Mouse (Mus musculus): Measurements from ENCODE around the gene Itsn2. TPM values are rescaled to one million over a fixed set of nuclear protein-coding genes. Genes with fewer than 3 reads are reported as not detected.
"Not testable (repeated sequence)": the region's sequence is repeated elsewhere in the genome, so short reads cannot be mapped to it uniquely, and the experiment has no call there.

Gene Itsn2
- polyA plus RNA-seq, 1 experiment from 2014 or later: 32.6 TPM

DNA sequence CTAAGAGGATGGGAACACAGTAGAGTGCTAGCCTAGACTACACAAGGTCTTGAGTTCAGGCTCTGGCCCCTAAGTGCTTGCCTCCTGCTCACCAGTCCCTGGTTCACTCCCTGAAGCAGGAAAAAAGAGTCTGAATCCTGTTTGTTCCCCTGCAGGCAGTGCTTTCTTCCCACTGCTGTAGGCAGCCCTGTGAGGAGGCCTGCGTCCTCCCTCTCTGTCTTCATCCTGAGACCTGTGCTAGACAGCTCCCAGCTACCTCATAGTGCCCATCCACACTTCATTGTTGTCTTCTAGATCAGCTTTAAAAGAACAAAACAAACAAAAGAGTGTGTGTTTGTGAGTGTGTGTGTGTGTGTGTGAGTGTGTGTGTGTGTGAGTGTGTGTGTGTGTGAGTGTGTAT, 102.1 kb downstream of the Itsn2 start:
- WGBS: 86% methylated on average over 1 of the region's 1 CpGs
- Histone ChIP-seq H3K36me3 (peaks cover 22% of the 10 kb centered on the region), H3K4me3 (no peak overlapping the region), H3K27ac (no peak overlapping the region), H3K9me3 (no peaks in the 10 kb centered on the region), H3K27me3 (ENCODE audit: insufficient read depth, poor library complexity, severe bottlenecking) (no peaks in the 10 kb centered on the region), H3K4me1 (peaks cover 5% of the 10 kb centered on the region)
- peak; percentile 55 for DNase-seq (ENCODE audit: low spot score)

DNA sequence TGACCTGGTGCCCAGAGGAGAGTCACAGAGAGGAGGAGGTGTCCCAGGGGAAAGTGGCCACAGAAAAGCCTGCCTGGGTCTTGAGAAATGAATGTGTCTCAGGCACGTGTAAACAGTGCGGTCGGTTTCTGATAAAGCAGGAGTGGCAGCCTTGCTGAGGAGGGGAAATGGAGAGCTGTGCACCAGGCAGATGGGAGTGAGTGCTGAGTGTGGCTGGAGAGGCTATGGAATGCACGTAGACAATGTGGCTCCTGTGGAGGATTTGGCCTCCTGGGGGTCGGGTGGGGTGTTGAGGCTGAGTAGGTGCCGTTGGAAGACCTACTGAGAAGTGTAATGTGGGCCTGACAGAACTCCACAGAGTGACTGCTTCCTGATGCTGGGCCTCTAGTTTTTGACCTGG, 113.2 kb downstream of the Itsn2 start:
- H3K9me3 ChIP-seq; H3K4me3 ChIP-seq; H3K27ac ChIP-seq; H3K27me3 ChIP-seq (ENCODE audit: insufficient read depth, poor library complexity, severe bottlenecking): not testable (repeated sequence)
- Histone ChIP-seq H3K4me1 (peaks cover 17% of the 10 kb centered on the region), H3K36me3 (peaks cover 60% of the 10 kb centered on the region)
- 36% methylated on average over 6 of the region's 6 CpGs for WGBS
- peak; percentile 75 for DNase-seq (ENCODE audit: low spot score)

DNA sequence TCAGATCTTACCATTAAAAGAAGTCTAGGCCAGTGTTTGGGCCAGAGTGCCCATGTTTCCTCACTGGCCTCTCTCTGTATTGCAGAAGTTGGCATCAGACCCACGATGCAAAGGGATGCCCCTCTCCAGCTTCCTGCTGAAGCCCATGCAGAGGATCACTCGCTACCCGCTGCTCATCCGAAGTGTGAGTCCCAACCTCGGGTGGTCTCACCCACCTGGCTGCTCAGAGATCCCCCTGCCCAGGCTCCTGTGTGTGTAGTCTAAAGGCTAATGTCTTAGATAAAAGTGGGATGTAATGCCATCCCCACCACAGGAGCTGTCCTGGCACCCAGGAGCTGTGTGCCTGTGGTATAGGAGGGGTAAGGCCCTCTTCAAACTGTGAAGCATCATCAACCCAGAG, 113.7 kb downstream of the Itsn2 start:
- H3K27ac ChIP-seq: no peak overlapping the region
- DNase-seq (ENCODE audit: low spot score): peak; percentile 54
- WGBS: 82% methylated on average over 5 of the region's 5 CpGs
- H3K9me3 ChIP-seq: no peaks in the 10 kb centered on the region
- H3K27me3 ChIP-seq (ENCODE audit: insufficient read depth, poor library complexity, severe bottlenecking): no peaks in the 10 kb centered on the region
- H3K36me3 ChIP-seq: peaks cover 56% of the 10 kb centered on the region
- H3K4me1 ChIP-seq: peaks cover 17% of the 10 kb centered on the region
- H3K4me3 ChIP-seq: no peak overlapping the region

DNA sequence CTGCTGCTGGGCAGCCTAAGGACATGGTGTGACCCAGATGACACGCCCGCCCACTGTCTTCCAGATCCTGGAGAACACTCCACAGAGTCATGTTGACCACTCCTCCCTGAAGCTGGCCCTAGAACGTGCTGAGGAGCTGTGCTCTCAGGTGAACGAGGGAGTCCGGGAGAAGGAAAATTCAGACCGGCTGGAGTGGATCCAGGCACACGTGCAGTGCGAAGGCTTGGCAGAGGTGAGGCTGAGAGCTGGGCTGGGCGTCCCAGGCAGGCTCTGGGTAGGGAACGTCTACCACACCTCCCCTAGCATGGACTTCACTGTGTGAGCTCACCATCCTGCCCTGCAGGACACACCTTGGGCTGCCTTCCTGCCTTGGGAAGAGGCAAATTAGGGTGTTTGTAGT, 114.5 kb downstream of the Itsn2 start:
- H3K9me3 ChIP-seq: no peaks in the 10 kb centered on the region
- WGBS: 83% methylated on average over 10 of the region's 10 CpGs
- H3K4me3 ChIP-seq: no peak overlapping the region
- peaks cover 51% of the 10 kb centered on the region for H3K36me3 ChIP-seq
- no peaks in the 10 kb centered on the region for H3K27me3 ChIP-seq (ENCODE audit: insufficient read depth, poor library complexity, severe bottlenecking)
- H3K27ac ChIP-seq: peak overlapping the region; percentile 18; the same call in 1 of the 2 replicates
- DNase-seq (ENCODE audit: low spot score): peak; percentile 39
- peaks cover 17% of the 10 kb centered on the region for H3K4me1 ChIP-seq

DNA sequence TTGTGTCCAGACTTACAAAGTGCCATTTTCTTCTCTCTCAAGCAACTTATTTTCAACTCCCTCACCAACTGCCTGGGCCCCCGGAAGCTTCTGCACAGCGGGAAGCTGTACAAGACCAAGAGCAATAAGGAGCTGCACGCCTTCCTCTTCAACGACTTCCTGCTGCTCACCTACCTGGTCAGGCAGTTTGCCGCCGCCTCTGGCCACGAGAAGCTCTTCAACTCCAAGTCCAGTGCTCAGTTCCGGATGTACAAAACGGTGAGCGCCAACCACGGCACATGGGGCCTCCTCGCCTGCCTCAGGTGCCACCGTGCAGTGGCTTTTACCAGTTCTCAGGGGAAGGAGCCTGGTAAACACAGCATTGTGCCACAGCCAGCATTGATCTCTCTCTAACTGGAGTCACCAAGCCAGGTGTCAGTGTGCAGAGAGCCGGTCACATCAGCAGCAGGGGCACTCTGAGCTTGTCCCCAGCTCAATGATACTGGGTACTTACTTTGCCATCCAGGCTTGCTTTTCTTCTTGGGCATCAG, 115.1 kb downstream of the Itsn2 start:
- H3K27me3 ChIP-seq (ENCODE audit: insufficient read depth, poor library complexity, severe bottlenecking): no peaks in the 10 kb centered on the region
- DNase-seq (ENCODE audit: low spot score): peak; percentile 65
- peaks cover 17% of the 10 kb centered on the region for H3K4me1 ChIP-seq
- peaks cover 53% of the 10 kb centered on the region for H3K36me3 ChIP-seq
- 91% methylated on average over 14 of the region's 14 CpGs for WGBS
- H3K4me3 ChIP-seq: no peak overlapping the region
- no peaks in the 10 kb centered on the region for H3K9me3 ChIP-seq
- H3K27ac ChIP-seq: no peak overlapping the region

DNA sequence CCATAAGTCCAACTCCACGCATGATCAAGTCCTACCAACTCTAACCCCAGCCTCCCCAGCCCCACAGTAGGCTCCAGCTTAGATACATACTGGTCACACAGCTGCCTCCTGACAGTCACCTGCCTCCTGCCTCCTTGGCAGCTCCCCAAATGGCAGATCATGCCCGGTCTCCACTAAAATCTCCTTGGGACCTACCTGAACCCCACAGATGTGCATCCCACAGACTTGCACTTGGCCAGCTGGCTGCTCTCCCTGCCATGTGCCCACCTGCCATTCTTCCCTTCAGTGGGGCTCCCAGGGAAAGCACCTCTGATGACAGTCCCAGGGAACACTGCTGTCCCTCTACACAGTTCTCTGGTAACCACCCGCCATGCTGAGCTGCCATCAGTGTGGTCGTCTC, 115.9 kb downstream of the Itsn2 start:
- DNase-seq (ENCODE audit: low spot score): no peak
- 71% methylated on average over 4 of the region's 4 CpGs for WGBS
- no peaks in the 10 kb centered on the region for H3K9me3 ChIP-seq
- peaks cover 17% of the 10 kb centered on the region for H3K4me1 ChIP-seq
- H3K4me3 ChIP-seq: no peak overlapping the region
- peaks cover 58% of the 10 kb centered on the region for H3K36me3 ChIP-seq
- no peak overlapping the region for H3K27ac ChIP-seq
- no peaks in the 10 kb centered on the region for H3K27me3 ChIP-seq (ENCODE audit: insufficient read depth, poor library complexity, severe bottlenecking)

DNA sequence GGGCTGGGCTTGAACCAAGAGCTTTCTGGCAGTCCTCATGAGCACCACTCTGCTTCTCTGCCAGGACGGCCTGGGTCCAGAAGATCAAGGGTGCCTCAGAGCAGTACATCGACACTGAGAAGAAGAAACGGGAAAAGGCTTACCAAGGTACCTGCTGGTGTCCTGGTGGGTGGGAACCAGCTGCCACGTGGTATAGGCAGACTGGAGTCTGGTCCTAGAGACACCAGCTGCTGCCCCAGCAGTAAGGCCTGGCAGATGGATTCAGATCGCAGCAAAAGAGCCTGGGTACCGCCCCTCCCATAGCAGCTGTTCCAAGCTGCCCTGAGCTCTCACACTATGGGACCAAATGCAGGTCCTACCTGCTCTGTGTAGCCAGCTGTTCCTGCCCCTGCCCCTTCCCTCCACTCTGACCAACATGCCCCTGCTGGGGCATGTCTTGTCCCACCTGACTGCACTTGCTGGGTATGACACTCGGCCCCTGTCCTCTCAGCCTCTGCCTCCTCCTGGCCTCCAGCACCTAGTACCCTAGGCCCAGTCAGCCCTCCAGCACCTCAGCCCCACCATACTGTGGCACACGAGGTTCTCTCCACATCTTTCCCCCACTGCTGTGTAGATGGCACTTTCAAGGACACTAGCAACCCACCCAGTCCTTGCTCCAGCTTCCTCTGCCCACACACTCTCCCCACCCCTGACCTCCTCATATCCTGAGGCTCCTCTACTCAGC, 116.6 kb downstream of the Itsn2 start:
- Histone ChIP-seq H3K27ac (no peak overlapping the region), H3K9me3 (no peaks in the 10 kb centered on the region), H3K4me1 (peaks cover 17% of the 10 kb centered on the region), H3K36me3 (peaks cover 59% of the 10 kb centered on the region), H3K4me3 (no peak overlapping the region), H3K27me3 (ENCODE audit: insufficient read depth, poor library complexity, severe bottlenecking) (no peaks in the 10 kb centered on the region)
- WGBS: 65% methylated on average over 8 of the region's 8 CpGs
- peak; percentile 62 for DNase-seq (ENCODE audit: low spot score)

DNA sequence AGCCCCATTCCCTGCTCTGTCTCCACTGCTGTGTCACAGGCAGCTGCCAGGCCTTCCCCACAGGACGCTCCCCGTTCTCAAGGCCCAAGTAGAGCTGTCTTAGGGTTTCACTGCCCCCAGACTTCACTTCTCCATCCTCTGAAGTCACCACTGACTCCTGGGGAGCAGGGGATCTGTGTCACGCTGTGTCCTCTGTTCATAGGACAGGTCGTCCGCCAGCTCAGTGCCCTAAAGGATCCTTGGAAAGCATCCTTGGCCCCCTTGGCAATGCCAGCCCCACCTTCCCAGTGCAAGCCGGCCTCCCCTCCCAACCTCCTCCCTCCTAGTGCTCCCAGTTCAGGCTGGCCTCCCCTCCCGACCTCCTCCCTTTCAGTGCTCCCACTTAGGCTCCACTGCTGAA, 117.5 kb downstream of the Itsn2 start:
- WGBS: 89% methylated on average over 7 of the region's 7 CpGs
- Histone ChIP-seq H3K9me3 (no peaks in the 10 kb centered on the region), H3K27ac (no peak overlapping the region), H3K4me1 (peaks cover 22% of the 10 kb centered on the region), H3K4me3 (no peak overlapping the region), H3K27me3 (ENCODE audit: insufficient read depth, poor library complexity, severe bottlenecking) (no peaks in the 10 kb centered on the region), H3K36me3 (peaks cover 59% of the 10 kb centered on the region)
- DNase-seq (ENCODE audit: low spot score): peak; percentile 64

DNA sequence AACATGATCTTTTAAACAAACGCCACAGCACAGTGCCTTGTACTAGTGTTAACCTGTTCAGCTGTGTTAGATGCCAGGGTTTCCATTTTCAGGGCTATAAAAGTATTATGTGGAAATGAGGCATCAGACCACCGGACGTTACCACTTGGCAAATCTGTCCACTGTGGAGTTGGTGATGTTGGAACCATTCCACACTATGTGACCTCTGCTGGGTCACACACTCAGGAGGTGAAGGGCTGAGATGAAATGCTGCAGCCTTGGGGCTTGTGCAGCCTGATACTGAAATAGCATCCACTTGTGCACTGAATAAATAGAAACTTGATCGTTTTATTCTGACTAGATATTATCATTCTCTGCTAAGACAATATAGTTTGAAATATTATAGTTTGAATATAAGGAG, 120.9 kb downstream of the Itsn2 start:
- H3K27ac ChIP-seq: no peak overlapping the region
- peaks cover 23% of the 10 kb centered on the region for H3K4me1 ChIP-seq
- H3K36me3 ChIP-seq: peaks cover 39% of the 10 kb centered on the region
- no peak overlapping the region for H3K4me3 ChIP-seq
- no peaks in the 10 kb centered on the region for H3K27me3 ChIP-seq (ENCODE audit: insufficient read depth, poor library complexity, severe bottlenecking)
- no peak for DNase-seq (ENCODE audit: low spot score)
- H3K9me3 ChIP-seq: no peaks in the 10 kb centered on the region
- WGBS: 75% methylated on average over 4 of the region's 4 CpGs

DNA sequence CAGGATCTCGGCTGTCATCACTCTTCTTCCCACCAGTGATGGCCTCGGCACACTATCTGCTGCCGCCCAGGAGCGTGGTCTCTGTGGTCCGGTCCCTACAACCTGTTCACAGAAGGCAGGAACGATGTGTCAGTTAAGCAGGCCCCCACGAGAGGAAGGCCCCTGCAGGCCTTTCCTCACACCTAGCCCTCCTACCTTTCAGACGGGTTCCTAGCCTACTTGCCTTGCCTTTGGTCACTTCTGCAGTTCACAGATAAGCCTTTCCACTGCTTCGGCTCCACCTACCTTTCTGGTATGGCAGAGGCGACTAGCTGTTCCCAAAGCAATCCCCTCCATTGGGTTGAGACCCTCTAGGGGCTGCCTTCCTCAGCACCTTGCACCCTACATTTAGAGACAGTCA, 123.2 kb downstream of the Itsn2 start:
- H3K4me3 ChIP-seq: no peak overlapping the region
- peaks cover 18% of the 10 kb centered on the region for H3K36me3 ChIP-seq
- DNase-seq (ENCODE audit: low spot score): peak; percentile 80
- no peaks in the 10 kb centered on the region for H3K27me3 ChIP-seq (ENCODE audit: insufficient read depth, poor library complexity, severe bottlenecking)
- H3K4me1 ChIP-seq: peaks cover 30% of the 10 kb centered on the region
- WGBS: 44% methylated on average over 10 of the region's 10 CpGs
- H3K9me3 ChIP-seq: no peaks in the 10 kb centered on the region
- H3K27ac ChIP-seq: no peak overlapping the region

DNA sequence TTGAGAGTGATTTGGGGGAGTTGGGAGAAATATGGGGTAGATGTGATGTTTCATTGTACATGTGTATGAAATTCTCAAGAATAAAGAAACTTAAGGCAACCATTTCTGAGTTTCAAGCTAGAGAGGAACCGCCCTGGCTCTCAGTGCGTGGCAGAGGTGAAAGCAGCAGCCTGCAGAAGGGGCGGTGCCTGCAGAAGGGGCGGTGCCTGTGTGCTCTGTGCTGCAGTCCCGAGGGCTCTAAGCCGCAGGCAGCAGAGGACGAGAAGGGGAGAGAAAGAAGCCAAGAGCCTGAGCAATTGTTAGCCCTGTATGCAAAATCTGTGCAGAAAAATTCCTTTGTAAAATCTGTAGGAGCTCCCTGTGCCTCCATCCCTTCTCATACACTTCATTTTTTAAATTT, 125.0 kb downstream of the Itsn2 start:
- Histone ChIP-seq H3K36me3 (peaks cover 10% of the 10 kb centered on the region), H3K9me3 (no peaks in the 10 kb centered on the region), H3K27me3 (ENCODE audit: insufficient read depth, poor library complexity, severe bottlenecking) (no peaks in the 10 kb centered on the region), H3K4me1 (peaks cover 30% of the 10 kb centered on the region), H3K4me3 (0 out of 2 replicates have a peak overlapping the region, but pooled peaks have one; percentile 5), H3K27ac (no peak overlapping the region)
- 3% methylated on average over 7 of the region's 7 CpGs for WGBS
- DNase-seq (ENCODE audit: low spot score): peak; percentile 84

DNA sequence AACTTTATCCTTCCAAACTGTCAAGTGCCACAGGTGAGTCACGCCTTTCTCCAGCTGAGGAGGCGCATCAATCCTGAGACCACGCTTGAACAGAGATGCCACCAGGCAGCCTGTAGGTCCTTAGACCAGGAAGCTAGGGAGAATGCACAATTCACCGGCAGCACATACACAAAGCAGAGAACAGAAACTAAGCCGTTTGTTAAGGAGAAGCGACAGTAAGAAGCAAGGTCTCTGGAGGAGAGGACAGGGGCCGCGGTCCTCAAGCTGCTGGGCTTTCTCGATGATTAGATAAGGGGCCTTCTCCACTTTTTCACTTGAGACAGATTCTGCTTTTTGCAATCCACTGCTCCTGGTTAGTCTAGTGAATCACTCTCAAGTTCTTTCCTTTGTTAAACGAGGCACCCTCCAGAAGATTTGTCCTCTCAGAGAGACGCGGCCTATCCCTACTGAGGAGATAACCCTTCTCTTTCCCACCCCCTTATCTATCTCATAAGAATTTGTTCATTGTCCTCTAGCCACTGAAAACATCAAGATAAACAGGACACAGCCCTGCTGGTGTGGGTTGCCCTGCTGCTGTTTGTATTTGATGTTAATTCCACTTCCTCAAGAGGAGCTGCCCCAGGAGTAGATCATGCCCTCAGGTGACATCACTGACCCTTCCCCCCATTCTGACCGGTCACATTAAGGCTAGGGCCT, 126.8 kb downstream of the Itsn2 start:
- Histone ChIP-seq H3K27me3 (ENCODE audit: insufficient read depth, poor library complexity, severe bottlenecking) (no peaks in the 10 kb centered on the region), H3K4me3 (no peak overlapping the region), H3K9me3 (no peaks in the 10 kb centered on the region), H3K36me3 (no peaks in the 10 kb centered on the region), H3K27ac (peak overlapping the region; percentile 17; the same call in 1 of the 2 replicates), H3K4me1 (peaks cover 30% of the 10 kb centered on the region)
- WGBS: 33% methylated on average over 13 of the region's 13 CpGs
- DNase-seq (ENCODE audit: low spot score): no peak

All from heart, embryonic 10.5 days (tissue).